Mouse (Mus musculus): ENCODE data around the gene Olfr481. TPM values are rescaled to one million over a fixed set of nuclear protein-coding genes. Genes with fewer than 3 reads are reported as not detected.

The Olfr481 gene
- polyA plus RNA-seq, 1 experiment: not detected

GRCm38 (mm10) chr7:108127349-108127748 lies 47.7 kb downstream of the Olfr481 start, which contains the start of gene Olfr484:
TSS of gene Olfr484 (minus strand) at chr7:108127449.
- H3K27me3 ChIP-seq (ENCODE audit: control insufficient read depth, insufficient read depth, low read length): no peaks in the 10 kb centered on the region

More at GRCm38 (mm10) chr7:108127349-108127748, 47.7 kb downstream of the Olfr481 start, which contains the start of gene Olfr484:
- no peak for TF ChIP-seq POLR2A (IDR thresholded peaks at IDR 0.05; ENCODE audit: borderline replicate concordance, insufficient read depth, low read length)
- no peak for TF ChIP-seq CTCF (IDR thresholded peaks at IDR 0.05; ENCODE audit: borderline replicate concordance, insufficient read depth, low read depth, low read length)
- H3K4me3 ChIP-seq (replicated peaks; ENCODE audit: insufficient read depth, low read depth, low read length): no peak within 1 kb of the TSS
- no peaks in the 10 kb centered on the region for H3K4me1 ChIP-seq (ENCODE audit: control insufficient read depth, insufficient read depth, low read length)
- DNase-seq: no peak
- no peak within 1 kb of the TSS for H3K27ac ChIP-seq (ENCODE audit: insufficient read depth, low read length)

Other genes with a start within 250 kb of the Olfr481 start
- gene Olfr470, start 232.4 kb upstream of the Olfr481 start, polyA plus RNA-seq (2012; rRNA removed): not detected in 2 replicates
- not detected in 2 replicates for gene Olfr472, start 182.0 kb upstream of the Olfr481 start, polyA plus RNA-seq (2012; rRNA removed)
- gene Olfr473, start 149.4 kb upstream of the Olfr481 start, polyA plus RNA-seq (2012; rRNA removed): not detected in 2 replicates
- not detected in 2 replicates for gene Olfr474, start 125.2 kb upstream of the Olfr481 start, polyA plus RNA-seq (2012; rRNA removed)
- not detected in 2 replicates for gene Olfr476, start 115.1 kb upstream of the Olfr481 start, polyA plus RNA-seq (2012; rRNA removed)
- gene Olfr477, start 93.2 kb upstream of the Olfr481 start, polyA plus RNA-seq (2012; rRNA removed): not detected in 2 replicates
- gene Olfr478, start 45.9 kb upstream of the Olfr481 start, polyA plus RNA-seq (2012; rRNA removed): not detected in 2 replicates
- gene Olfr479, start 29.2 kb upstream of the Olfr481 start, polyA plus RNA-seq (2012; rRNA removed): not detected in 2 replicates
- gene Olfr480, start 12.5 kb upstream of the Olfr481 start, polyA plus RNA-seq (2012; rRNA removed): not detected in 2 replicates
- gene Olfr482, start 17.7 kb downstream of the Olfr481 start, polyA plus RNA-seq (2012; rRNA removed): not detected in 2 replicates
- gene Olfr483, start 21.0 kb downstream of the Olfr481 start, polyA plus RNA-seq (2012; rRNA removed): not detected in 2 replicates
- gene Olfr484, start 47.6 kb downstream of the Olfr481 start, polyA plus RNA-seq (2012; rRNA removed): not detected in 2 replicates
- not detected in 2 replicates for gene Olfr485, start 80.0 kb downstream of the Olfr481 start, polyA plus RNA-seq (2012; rRNA removed)
- gene Olfr486, start 92.9 kb downstream of the Olfr481 start, polyA plus RNA-seq (2012; rRNA removed): not detected in 2 replicates
- not detected in 2 replicates for gene Olfr487, start 134.8 kb downstream of the Olfr481 start, polyA plus RNA-seq (2012; rRNA removed)
- not detected in 2 replicates for gene Olfr488, start 178.5 kb downstream of the Olfr481 start, polyA plus RNA-seq (2012; rRNA removed)
- not detected in 2 replicates for gene Olfr490, start 209.1 kb downstream of the Olfr481 start, polyA plus RNA-seq (2012; rRNA removed)
- not detected in 2 replicates for gene Olfr491, start 233.6 kb downstream of the Olfr481 start, polyA plus RNA-seq (2012; rRNA removed)
- gene Olfr492, start 243.8 kb downstream of the Olfr481 start, polyA plus RNA-seq (2012; rRNA removed): not detected in 2 replicates

Measured in cerebellum, adult 2 months (tissue).